Mouse (Mus musculus): Measurements from ENCODE around the gene Ucn2.

DNA sequence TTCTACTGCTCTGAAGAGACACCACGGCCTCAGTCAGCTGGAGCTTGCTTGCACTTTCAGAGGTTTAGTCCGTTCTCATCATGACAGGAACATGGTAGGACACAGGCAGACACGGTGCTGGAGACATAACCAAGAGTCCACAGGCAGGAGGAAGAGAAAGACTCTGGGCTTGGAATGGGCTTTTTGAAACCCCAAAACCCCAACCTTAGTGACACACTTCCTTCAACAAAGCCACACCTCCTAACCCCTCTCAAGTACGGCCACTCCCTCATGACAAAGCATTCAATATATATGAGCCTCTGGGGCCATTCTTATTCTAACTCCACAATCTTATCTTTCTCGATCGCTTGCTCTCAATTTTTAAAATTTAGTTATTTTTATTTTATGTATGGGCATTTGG lies 46.6 kb downstream of the Ucn2 start:
- no peak for TF ChIP-seq CTCF (IDR thresholded peaks at IDR 0.05; ENCODE audit: low read depth)
- no peak for TF ChIP-seq EP300 (IDR thresholded peaks at IDR 0.05; ENCODE audit: low read depth)
